Mouse (Mus musculus) brain, adult 2 months (tissue): ENCODE data around the gene Gm9837.

ENCODE experiments used
- DNase-seq: peaks from one replicate; pipeline ENCODE4 v3.0.0; 2011; ENCODE audit warnings: low read depth, low spot score

The Gm9837 gene

DNA sequence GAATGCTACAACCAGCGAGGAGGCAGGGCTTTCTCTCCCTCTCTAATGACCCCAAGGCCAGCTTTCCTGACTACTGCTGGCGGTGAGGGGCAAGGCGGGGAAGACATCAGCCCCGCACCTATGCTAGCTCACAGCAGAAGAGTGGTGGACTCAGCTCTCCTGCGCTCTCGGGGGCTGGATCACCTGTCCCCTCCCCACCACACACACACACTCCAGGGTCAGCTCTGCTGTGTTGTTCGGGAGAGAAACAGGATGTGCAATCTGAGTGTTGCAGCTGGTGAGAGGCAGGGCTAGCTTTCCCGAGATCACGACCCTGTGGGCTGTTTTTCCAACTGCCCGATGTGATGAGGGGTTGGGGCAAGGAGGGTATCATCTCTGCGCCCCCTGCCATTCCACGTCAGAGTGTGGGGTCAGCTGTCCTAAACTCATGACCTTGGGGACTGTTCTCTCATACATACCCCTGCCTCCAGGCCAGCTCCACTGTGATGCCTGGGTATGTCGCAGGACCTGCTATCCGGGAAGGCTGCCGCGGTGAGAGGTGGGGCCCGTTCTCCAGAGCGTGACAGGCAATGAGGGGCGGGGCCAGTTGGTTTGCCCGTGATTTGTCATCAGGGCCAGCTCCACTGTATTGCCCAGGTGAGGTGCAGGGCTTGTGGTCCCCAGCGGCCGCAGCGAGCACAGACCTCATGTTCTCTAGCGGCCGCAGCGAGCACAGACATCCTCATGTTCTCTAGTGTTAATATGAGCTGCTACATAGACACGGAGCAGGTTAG lies 16.7 kb upstream of the Gm9837 start:
- peak; percentile 86 for DNase-seq

DNA sequence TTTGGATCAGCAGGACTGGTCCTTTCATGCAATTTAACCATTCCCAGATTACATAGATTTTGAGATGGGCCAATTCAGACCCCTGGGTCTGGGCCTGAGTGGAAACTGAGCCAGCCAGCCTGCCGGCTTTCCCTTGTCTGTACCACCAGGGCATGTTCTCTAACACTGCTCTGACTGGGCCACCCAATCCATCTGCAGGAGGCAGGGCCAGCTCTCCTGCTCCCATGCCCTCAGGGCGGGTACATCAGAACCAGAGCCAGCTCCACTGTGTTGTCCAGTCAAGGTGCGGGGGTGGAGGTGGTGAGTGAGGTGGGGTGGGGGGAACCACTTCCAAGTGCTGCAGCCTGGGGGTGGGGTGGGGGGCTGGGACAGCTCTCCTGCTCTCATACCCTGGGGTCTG lies 16.1 kb upstream of the Gm9837 start:
- peak; percentile 36 for DNase-seq

GRCm38 (mm10) chr11:53485719-53486118 lies 15.4 kb upstream of the Gm9837 start:
- DNase-seq: no peak

DNA sequence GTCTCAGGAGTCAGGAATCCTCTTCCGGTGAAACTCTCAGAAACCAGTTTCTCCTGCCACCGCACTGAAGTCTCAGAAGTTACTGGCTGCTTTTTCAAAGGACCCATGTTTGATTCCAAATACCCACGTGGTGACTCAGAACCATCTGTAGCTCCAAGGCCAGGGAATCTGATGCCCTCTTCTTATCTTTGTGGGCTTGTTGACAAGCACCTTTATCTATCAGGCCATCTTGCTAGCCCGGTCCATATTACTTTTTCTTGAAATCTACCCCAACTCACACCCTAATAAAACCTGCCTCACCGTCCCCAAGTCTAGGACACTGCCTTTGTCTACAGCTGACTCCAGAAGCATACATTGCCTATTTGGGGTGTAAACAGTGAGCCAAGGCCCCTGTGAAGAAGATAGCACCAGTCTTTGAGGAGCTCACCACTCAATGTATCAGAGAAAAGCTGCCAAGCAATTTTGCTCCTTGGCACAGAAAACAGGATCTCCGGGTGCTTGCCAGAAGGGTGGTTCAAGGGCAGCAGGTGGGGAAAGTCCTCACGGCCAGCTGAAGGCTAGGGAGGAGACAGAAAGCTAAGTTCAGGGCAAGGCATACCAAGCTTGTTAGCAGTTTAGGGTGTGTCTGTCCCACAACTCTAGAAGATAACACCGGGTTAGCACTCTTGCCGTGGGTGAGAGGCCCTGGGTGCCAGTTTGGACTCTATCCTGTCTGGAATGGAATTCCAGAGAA lies 13.0 kb upstream of the Gm9837 start:
- peak; percentile 57 for DNase-seq

DNA sequence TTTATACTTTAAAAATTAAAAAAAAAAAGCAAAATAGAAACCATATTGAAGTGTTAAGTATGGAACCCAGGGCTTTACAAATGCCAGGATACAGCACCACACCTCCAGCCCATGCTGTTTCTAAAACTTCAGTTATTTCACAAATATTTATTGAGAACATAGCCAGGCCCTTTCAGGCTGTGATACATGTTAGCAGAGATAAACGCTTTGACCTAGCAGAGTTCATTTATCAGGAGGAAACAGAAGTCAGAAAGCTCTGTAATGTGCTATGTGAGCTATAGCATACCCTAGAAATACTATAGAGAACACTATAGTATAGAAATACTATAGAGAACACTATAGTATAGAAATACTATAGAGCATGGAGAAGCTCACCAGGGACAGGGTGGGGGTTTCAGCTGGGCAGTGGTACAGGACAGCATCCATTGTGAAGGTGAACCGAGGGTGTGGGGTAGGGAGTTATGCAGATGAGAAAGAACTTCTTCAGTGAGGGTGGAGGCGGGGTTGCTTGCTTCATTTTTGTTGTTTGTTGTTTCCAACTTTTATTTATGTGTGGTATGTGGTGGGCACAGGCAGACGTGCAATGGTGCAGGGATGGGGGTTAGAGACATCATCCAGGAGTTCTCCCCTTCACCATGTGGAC lies 10.9 kb upstream of the Gm9837 start:
- no peak for DNase-seq

- DNase-seq: peak; percentile 95
Measured at GRCm38 (mm10) chr11:53479783-53480301, 9.6 kb upstream of the Gm9837 start, which contains the start of the genes Gm9945 and Sowaha. Gene Gm9945, plus strand, starts transcription at chr11:53480166. Gene Sowaha, minus strand, starts transcription at chr11:53480274.

DNA sequence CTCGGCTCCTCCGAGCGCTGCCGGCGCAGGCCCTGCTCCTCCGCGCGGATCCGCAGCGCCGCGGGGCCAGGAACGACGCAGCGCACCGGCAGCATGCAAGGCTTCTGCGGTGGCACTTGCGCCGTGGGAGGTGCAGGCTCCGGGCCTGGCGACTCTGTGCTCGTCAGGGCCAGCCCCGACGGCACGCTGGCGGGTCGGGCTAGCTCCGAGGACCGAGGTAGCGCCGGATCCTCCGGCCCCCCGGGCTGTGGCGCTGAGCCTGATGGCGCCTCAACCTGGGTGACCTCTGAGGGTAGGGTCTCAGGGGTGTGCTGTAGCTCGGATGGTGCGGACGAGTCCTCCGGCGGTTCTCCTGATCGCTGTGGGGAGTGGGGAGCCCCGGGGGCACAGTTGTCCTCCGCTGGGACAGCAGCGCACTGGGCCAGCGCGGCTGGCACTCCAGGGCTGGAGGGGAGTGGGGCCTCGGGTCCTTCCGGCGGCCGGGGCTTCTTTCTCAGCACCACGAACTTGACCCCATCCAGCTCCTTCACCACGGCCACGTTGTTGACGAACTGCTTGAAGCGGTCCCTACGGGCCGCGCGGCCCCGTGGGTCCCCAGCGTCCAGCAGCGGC lies 9.0 kb upstream of the Gm9837 start:
- peak; percentile 71 for DNase-seq

GRCm38 (mm10) chr11:53478383-53479170 lies 8.3 kb upstream of the Gm9837 start:
- DNase-seq: peak; percentile 72

- no peak for DNase-seq
Measured at GRCm38 (mm10) chr11:53477833-53478232, 7.6 kb upstream of the Gm9837 start.

DNA sequence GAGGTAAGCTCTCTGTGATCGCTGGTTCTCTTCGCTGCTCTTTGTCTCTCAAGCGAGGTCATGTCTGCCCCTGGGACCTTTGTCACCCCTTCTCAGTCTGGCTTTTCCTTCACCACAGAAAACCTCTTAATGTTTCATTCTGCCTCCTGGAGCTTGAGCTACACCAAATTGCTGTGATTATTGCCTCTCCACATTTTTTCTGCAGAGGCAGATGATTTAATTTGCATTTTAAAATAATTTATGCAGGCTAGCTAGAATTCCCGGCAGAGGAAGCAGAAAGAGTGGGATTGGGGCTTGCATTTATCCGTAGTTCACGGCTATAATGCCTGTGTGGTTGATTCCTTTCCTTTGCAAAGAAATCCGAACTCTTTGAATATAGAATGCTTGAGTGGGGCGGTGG lies 5.3 kb upstream of the Gm9837 start:
- peak; percentile 54 for DNase-seq

GRCm38 (mm10) chr11:53472709-53473108 lies 2.4 kb upstream of the Gm9837 start:
- peak; percentile 55 for DNase-seq

DNA sequence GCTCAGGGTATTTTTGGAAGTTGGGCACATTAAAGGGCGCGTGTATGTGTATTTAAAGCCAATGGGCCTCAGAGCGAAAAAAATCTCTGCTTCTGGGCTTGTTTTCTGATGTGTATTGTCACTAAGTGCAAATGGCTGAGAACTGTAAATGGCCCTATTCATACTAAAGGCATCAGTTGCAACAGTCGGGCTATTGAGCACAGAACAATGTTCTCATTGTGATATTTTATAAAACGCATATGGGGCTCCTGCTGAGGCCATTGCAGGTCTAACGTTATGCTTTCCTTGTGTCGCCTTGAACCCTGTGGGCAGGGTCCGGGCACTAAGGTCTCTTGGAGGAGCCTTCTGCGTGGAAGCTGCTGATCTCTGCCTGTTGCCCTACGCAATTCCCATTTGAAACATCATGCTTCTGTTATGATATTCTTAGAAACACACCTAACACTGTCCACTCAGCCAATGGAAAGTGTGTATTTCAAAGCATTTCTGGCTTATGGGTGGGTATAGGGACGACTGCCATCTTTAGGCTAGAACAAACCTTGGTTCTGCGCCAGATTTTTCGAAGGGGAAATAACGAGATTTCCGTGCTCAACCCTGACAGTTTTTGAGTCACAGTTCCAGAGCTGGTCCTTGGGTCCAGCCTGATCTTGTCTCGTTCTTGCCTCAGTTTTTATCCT lies 848 bp downstream of the Gm9837 start:
- DNase-seq: peak; percentile 79

DNA sequence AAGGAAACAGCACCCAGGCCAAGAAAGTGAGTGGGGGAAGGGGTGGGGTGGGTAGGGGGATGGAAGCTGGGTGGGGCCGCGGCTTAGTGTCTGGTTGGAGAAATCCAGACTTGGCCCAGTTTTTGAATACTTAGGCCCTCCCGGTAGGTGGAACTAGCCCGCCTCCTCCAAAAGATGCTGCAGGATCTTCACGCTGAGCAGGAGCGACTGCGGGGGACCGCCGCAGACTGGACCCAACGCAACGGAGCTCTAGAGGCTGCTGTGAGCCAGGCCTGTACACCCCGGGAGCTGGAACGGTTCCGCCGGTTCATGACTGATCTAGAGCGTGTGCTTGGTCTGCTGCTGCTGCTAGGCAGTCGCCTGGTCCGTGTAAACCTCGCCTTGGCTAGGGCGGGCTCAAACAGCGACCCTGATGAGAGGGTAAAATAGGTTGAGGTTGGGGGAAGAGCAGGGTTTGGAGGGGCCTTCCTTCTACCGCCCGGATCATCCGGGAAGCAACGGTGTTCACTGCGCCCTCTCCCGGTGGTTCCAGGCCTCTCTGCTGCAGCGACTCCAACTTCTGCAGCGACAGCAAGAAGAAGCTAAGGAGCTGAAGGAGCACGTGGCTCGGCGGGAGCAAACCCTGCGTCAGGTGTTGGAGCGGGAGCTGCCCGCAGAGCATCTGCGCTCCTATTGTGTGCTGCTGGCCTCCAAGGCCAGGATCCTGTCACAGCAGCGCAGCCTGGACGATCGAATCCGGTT lies 3.9 kb downstream of the Gm9837 start:
- DNase-seq: peak; percentile 96

DNA sequence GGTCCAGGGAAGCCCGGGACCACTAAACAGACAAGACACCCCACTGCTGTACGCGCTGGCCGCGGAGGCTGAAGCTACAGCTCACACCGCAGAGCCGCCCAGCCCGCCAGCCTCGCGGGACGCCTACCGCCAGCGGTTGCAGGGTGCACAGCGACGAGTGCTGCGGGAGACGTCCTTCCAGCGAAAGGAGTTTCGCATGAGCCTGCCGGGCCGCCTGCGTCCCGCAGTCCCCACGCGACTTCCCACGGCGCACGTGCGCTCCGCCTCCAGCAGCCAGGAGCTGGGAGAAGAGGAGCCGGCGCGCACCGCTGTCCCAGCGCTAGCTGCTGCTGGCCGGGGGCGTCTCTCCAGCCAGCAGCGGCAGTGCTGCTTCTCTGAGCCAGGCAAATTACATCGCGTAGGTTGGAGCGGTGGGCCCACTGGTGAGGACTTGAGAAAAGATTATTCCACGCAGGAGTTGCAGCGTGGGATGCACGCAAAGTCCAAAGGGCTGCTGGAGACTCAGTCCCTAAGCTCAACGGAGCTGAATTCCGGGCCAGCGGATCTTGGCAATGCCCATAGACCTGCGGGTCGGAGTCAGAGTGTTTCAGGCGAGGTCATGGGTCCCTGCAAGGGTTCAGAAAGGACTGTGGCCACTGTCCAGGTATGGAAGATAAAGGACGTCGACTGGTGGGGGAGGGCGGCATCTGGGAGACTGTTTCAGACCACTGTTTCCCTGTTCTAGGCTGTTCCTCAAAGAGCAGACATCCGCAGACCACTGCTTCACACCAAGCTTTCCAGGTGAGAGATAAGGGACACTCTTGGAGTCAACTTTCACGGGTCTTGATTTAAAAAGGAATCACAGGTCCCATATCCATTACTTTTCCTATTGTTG lies 6.5 kb downstream of the Gm9837 start:
- peak; percentile 75 for DNase-seq

GRCm38 (mm10) chr11:53461727-53462126 lies 8.6 kb downstream of the Gm9837 start:
- DNase-seq: no peak

GRCm38 (mm10) chr11:53460192-53460591 lies 10.1 kb downstream of the Gm9837 start:
- no peak for DNase-seq

DNA sequence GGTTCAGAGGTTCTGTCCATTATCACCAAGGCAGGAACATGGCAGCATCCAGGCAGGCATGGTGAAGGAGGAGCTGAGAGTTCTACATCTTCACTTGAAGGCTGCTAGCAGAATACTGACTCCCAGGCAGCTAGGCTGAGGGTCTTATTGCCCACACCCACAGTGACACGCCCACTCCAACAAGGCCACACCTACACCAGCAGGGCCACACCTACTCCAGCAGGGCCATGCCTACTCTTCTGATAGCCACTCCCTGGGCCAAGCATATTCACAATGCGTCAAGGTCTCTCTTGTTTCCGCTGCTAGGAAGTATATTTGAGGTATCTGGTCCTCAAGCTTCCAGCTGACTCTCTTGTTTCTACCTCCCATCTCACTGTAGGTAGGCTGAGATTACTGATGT lies 11.3 kb downstream of the Gm9837 start:
- no peak for DNase-seq

DNA sequence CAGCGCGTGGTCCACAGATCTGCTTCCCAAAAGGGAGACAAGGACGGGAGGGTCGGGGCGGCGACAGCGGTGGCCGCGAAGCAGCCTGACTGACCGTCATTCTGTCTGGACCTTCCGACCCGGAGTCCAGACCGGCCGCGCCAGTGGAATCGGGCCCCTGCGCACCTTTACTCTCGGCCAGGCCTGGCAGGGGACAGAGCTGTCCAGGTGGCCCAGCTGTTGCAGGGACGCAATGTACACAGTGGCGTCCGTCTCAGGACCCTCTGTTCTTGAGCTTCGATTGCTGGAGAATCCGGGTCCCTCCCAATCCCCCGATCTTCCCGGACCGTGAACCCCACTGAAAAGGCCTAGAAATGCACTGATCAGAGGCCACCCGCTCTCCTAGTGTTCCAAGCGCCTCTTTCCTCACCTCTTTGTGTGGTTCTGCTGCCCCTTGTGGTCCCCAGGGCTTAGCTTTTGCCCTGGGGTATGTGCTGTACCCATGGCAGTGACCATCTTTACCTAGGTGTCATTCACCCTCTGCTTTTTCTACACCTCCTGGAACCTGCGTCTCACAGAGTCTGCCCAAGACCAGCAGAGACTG lies 12.8 kb downstream of the Gm9837 start:
- DNase-seq: no peak
